Mouse (Mus musculus): ENCODE measurements around the gene Slc6a5.

Slc6a5 gene

GRCm38 (mm10) chr7:49985947-49986346 is 76.0 kb downstream of the Slc6a5 start:
- DNase-seq, result no peak

GRCm38 (mm10) chr7:49999321-49999720 is 89.4 kb downstream of the Slc6a5 start:
- DNase-seq, result no peak

- DNase-seq, result no peak
These were observed 95.3 kb downstream of the Slc6a5 start for GRCm38 (mm10) chr7:50005268-50005667.
